Mouse (Mus musculus): ENCODE data around the gene Spock1. TPM values are rescaled to one million over a fixed set of nuclear protein-coding genes. Genes with fewer than 3 reads are reported as not detected.

Spock1 gene
- polyA plus RNA-seq, 1 experiment from 2014 or later: 1.6 TPM

GRCm38 (mm10) chr13:57521152-57521551, 387.0 kb downstream of the Spock1 start:
- Histone ChIP-seq H3K27ac (replicated peaks) (no peak overlapping the region), H3K4me2 (replicated peaks; ENCODE audit: low read depth) (no peak overlapping the region), H3K9ac (ENCODE audit: low read length) (no peak overlapping the region), H3K4me1 (replicated peaks; ENCODE audit: control insufficient read depth, insufficient read depth) (no peaks in the 10 kb centered on the region), H3K4me3 (ENCODE audit: low read depth, low read length) (no peak overlapping the region), H3K36me3 (ENCODE audit: control insufficient read depth, insufficient read depth, low read length) (no peaks in the 10 kb centered on the region), H3K9me3 (ENCODE audit: control insufficient read depth, low read length) (no peaks in the 10 kb centered on the region), H3K27me3 (ENCODE audit: control insufficient read depth, insufficient read depth, low read length) (no peaks in the 10 kb centered on the region)
- TF ChIP-seq EP300 (optimal IDR thresholded peaks at IDR 0.05) (no peak), CTCF (IDR thresholded peaks at IDR 0.05; ENCODE audit: low read depth) (peak; percentile 75)
- 10% methylated on average over 3 of the region's 3 CpGs for WGBS
- ATAC-seq (ENCODE audit: low FRiP score, low TSS enrichment) (no peak), DNase-seq (ENCODE audit: low spot score) (no peak)

- no peak for DNase-seq (ENCODE audit: low spot score)
- TF ChIP-seq EP300 (optimal IDR thresholded peaks at IDR 0.05) (no peak), CTCF (IDR thresholded peaks at IDR 0.05; ENCODE audit: low read depth) (no peak)
- Histone ChIP-seq H3K9ac (ENCODE audit: low read length) (no peak overlapping the region), H3K27me3 (ENCODE audit: control insufficient read depth, insufficient read depth, low read length) (no peaks in the 10 kb centered on the region), H3K4me2 (replicated peaks; ENCODE audit: low read depth) (no peak overlapping the region), H3K27ac (replicated peaks) (no peak overlapping the region), H3K4me3 (ENCODE audit: low read depth, low read length) (no peak overlapping the region), H3K4me1 (replicated peaks; ENCODE audit: control insufficient read depth, insufficient read depth) (no peaks in the 10 kb centered on the region), H3K9me3 (ENCODE audit: control insufficient read depth, low read length) (no peaks in the 10 kb centered on the region), H3K36me3 (ENCODE audit: control insufficient read depth, insufficient read depth, low read length) (no peaks in the 10 kb centered on the region)
- 56% methylated on average over 11 of the region's 11 CpGs for WGBS
- ATAC-seq (ENCODE audit: low FRiP score, low TSS enrichment): no peak
These were observed 388.3 kb downstream of the Spock1 start for GRCm38 (mm10) chr13:57519790-57520189.

DNA sequence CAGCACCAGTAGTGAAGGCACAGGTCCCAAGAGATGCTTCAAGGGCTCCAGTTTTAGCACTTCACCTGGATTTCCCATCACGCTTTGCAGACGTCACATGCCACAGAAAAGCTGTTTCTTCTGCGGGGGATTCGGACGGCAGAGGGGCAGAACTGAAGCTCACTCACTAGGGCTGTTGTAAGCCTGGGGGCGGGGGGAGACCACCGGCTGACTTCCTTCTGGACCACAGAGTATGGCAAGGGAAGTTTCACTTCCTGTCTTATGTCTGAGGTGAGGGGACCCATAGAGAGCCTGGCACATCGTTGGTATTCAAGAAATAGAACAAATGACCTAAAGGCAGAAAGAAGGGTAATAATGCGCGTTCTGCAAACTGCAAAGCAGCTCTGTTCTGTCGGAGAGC, 392.4 kb downstream of the Spock1 start:
- Histone ChIP-seq H3K4me1 (replicated peaks; ENCODE audit: control insufficient read depth, insufficient read depth) (no peaks in the 10 kb centered on the region), H3K9ac (ENCODE audit: low read length) (no peak overlapping the region), H3K36me3 (ENCODE audit: control insufficient read depth, insufficient read depth, low read length) (no peaks in the 10 kb centered on the region), H3K9me3 (ENCODE audit: control insufficient read depth, low read length) (no peaks in the 10 kb centered on the region), H3K27ac (replicated peaks) (no peak overlapping the region), H3K4me2 (replicated peaks; ENCODE audit: low read depth) (no peak overlapping the region), H3K4me3 (ENCODE audit: low read depth, low read length) (no peak overlapping the region), H3K27me3 (ENCODE audit: control insufficient read depth, insufficient read depth, low read length) (no peaks in the 10 kb centered on the region)
- 83% methylated on average over 11 of the region's 11 CpGs for WGBS
- TF ChIP-seq EP300 (optimal IDR thresholded peaks at IDR 0.05): no peak
- TF ChIP-seq CTCF (IDR thresholded peaks at IDR 0.05; ENCODE audit: low read depth): no peak
- DNase-seq (ENCODE audit: low spot score): no peak
- ATAC-seq (ENCODE audit: low FRiP score, low TSS enrichment): no peak

DNA sequence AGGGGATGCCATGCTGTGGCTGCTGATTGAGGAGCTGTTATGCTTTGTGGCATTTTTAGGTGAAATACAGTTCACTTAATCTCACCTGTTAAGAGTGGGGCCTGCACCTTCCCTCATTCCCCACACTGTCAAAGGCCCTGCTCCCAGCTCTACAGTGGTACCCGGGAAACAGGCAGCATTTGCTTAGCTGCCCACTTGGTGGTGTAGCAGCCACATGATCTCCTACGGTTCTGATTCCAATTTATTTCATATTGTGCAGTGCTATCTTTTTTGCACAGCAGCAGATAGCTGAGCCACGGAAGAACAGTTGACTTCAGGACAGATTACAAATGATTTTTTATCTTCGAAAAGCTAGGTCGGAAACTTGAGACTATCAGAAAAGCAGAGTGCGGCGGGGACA, 406.6 kb downstream of the Spock1 start:
- no peak overlapping the region for H3K4me2 ChIP-seq (replicated peaks; ENCODE audit: low read depth)
- no peak overlapping the region for H3K9ac ChIP-seq (ENCODE audit: low read length)
- no peak for TF ChIP-seq CTCF (IDR thresholded peaks at IDR 0.05; ENCODE audit: low read depth)
- no peak for TF ChIP-seq EP300 (optimal IDR thresholded peaks at IDR 0.05)
- no peaks in the 10 kb centered on the region for H3K4me1 ChIP-seq (replicated peaks; ENCODE audit: control insufficient read depth, insufficient read depth)
- H3K27me3 ChIP-seq (ENCODE audit: control insufficient read depth, insufficient read depth, low read length): no peaks in the 10 kb centered on the region
- WGBS: 77% methylated on average over 7 of the region's 7 CpGs
- DNase-seq (ENCODE audit: low spot score): no peak
- no peaks in the 10 kb centered on the region for H3K9me3 ChIP-seq (ENCODE audit: control insufficient read depth, low read length)
- H3K4me3 ChIP-seq (ENCODE audit: low read depth, low read length): no peak overlapping the region
- no peak overlapping the region for H3K27ac ChIP-seq (replicated peaks)
- ATAC-seq (ENCODE audit: low FRiP score, low TSS enrichment): no peak
- H3K36me3 ChIP-seq (ENCODE audit: control insufficient read depth, insufficient read depth, low read length): no peaks in the 10 kb centered on the region

- 53% methylated on average over 7 of the region's 7 CpGs for WGBS
- TF ChIP-seq EP300 (optimal IDR thresholded peaks at IDR 0.05) (no peak), CTCF (IDR thresholded peaks at IDR 0.05; ENCODE audit: low read depth) (no peak)
- Histone ChIP-seq H3K27ac (replicated peaks) (no peak overlapping the region), H3K9me3 (ENCODE audit: control insufficient read depth, low read length) (no peaks in the 10 kb centered on the region), H3K36me3 (ENCODE audit: control insufficient read depth, insufficient read depth, low read length) (no peaks in the 10 kb centered on the region), H3K4me2 (replicated peaks; ENCODE audit: low read depth) (no peak overlapping the region), H3K4me1 (replicated peaks; ENCODE audit: control insufficient read depth, insufficient read depth) (no peaks in the 10 kb centered on the region), H3K4me3 (ENCODE audit: low read depth, low read length) (no peak overlapping the region), H3K9ac (ENCODE audit: low read length) (no peak overlapping the region), H3K27me3 (ENCODE audit: control insufficient read depth, insufficient read depth, low read length) (no peaks in the 10 kb centered on the region)
- no peak for ATAC-seq (ENCODE audit: low FRiP score, low TSS enrichment)
- DNase-seq (ENCODE audit: low spot score): no peak
These were observed 411.4 kb downstream of the Spock1 start for GRCm38 (mm10) chr13:57496778-57497177.

GRCm38 (mm10) chr13:57494838-57495237, 413.3 kb downstream of the Spock1 start:
- Histone ChIP-seq H3K9ac (ENCODE audit: low read length) (no peak overlapping the region), H3K4me2 (replicated peaks; ENCODE audit: low read depth) (no peak overlapping the region), H3K4me3 (ENCODE audit: low read depth, low read length) (no peak overlapping the region), H3K4me1 (replicated peaks; ENCODE audit: control insufficient read depth, insufficient read depth) (no peaks in the 10 kb centered on the region), H3K36me3 (ENCODE audit: control insufficient read depth, insufficient read depth, low read length) (no peaks in the 10 kb centered on the region), H3K27me3 (ENCODE audit: control insufficient read depth, insufficient read depth, low read length) (no peaks in the 10 kb centered on the region), H3K9me3 (ENCODE audit: control insufficient read depth, low read length) (no peaks in the 10 kb centered on the region), H3K27ac (replicated peaks) (no peak overlapping the region)
- no peak for DNase-seq (ENCODE audit: low spot score)
- WGBS: 54% methylated on average over 1 of the region's 1 CpGs
- ATAC-seq (ENCODE audit: low FRiP score, low TSS enrichment): no peak
- TF ChIP-seq EP300 (optimal IDR thresholded peaks at IDR 0.05) (no peak), CTCF (IDR thresholded peaks at IDR 0.05; ENCODE audit: low read depth) (no peak)

Measured in stomach, postnatal 0 days (tissue).